Mouse (Mus musculus) liver, embryonic 13.5 days (tissue): Measurements from ENCODE around the gene Cdh1. TPM values are rescaled to one million over a fixed set of nuclear protein-coding genes. Genes with fewer than 3 reads are reported as not detected.
A peak's percentile ranks its signal among the peaks of the same experiment; 100 is the strongest.

Experiments used
- ATAC-seq: fragments of 200-750 bp; cut with Nextera tagmentation; 2 replicates; pipeline ENCODE4 v1.8.0; 2017; ENCODE audit warnings: low read depth, mild to moderate bottlenecking, moderate number of reproducible peaks, moderate library complexity
- DNase-seq: peaks from one replicate; pipeline ENCODE4 v3.0.0; 2022
- H3K27ac ChIP-seq: fragments of 300-500 bp; sonication (generic); 2 replicates; pipeline ENCODE4 v1.5.1; 2015; ENCODE audit warnings: moderate library complexity, mild to moderate bottlenecking, inconsistent platforms
- H3K27me3 ChIP-seq: fragments of 300-500 bp; sonication (generic); 2 replicates; pipeline ENCODE4 v1.6.1; 2015; ENCODE audit warnings: mild to moderate bottlenecking, inconsistent platforms
- H3K36me3 ChIP-seq: fragments of 300-500 bp; sonication (generic); 2 replicates; pipeline ENCODE4 v1.6.1; 2015; ENCODE audit warnings: mild to moderate bottlenecking, inconsistent platforms
- H3K4me1 ChIP-seq: fragments of 300-500 bp; sonication (generic); replicated peaks from 2 replicates; pipeline ENCODE4 v1.6.1; 2015; ENCODE audit warnings: inconsistent platforms
- H3K4me2 ChIP-seq: fragments of 300-500 bp; sonication (generic); 2 replicates; pipeline ENCODE4 v1.6.1; 2015; ENCODE audit warnings: inconsistent platforms, mild to moderate bottlenecking, moderate library complexity
- H3K4me3 ChIP-seq: fragments of 300-500 bp; sonication (generic); replicated peaks from 2 replicates; pipeline ENCODE4 v1.5.1; 2015; ENCODE audit warnings: mild to moderate bottlenecking, inconsistent platforms
- H3K9ac ChIP-seq: fragments of 300-500 bp; sonication (generic); 2 replicates; pipeline ENCODE4 v1.6.1; 2015; ENCODE audit warnings: mild to moderate bottlenecking, inconsistent platforms
- H3K9me3 ChIP-seq: fragments of 300-500 bp; sonication (generic); replicated peaks from 2 replicates; pipeline ENCODE4 v1.6.1; 2016; ENCODE audit warnings: inconsistent platforms
- WGBS: fragments of 180-500 bp; shearing (Covaris S2); methylation state at CpG from one replicate; pipeline ENCODE4 v1.1.7; 2015; ENCODE audit not compliant: insufficient replicate concordance; 5-methylcytosine and 5-hydroxymethylcytosine counted together
- polyA plus RNA-seq: library from polyadenylated mRNA; unstranded; fragments of >200 nt; fragmentation: Nextera tagmentation; extraction: Ambion mirVana; gene quantifications from 2 replicates; pipeline ENCODE4 v1.2.1, GENCODE M21; 2015

Gene Cdh1
- polyA plus RNA-seq, 1 experiment from 2014 or later = 12.1 TPM

- WGBS = 64% methylated on average over 5 of the region's 5 CpGs
- no peaks in the 10 kb centered on the region for H3K9me3 ChIP-seq
- no peak for DNase-seq
- no peak overlapping the region for H3K9ac ChIP-seq
- no peaks in the 10 kb centered on the region for H3K36me3 ChIP-seq
- H3K27me3 ChIP-seq = no peaks in the 10 kb centered on the region
- no peak overlapping the region for H3K4me3 ChIP-seq
- no peak for ATAC-seq
- no peak overlapping the region for H3K4me2 ChIP-seq
- peak overlapping the region; percentile 18; the same call in 1 of the 2 replicates for H3K27ac ChIP-seq
- H3K4me1 ChIP-seq = peaks cover 9% of the 10 kb centered on the region
Measured at GRCm38 (mm10) chr8:106640921-106641320, 37.8 kb downstream of the Cdh1 start.

- Histone ChIP-seq H3K4me3 (no peak overlapping the region), H3K4me1 (peaks cover 9% of the 10 kb centered on the region), H3K36me3 (no peaks in the 10 kb centered on the region), H3K4me2 (no peak overlapping the region), H3K9ac (no peak overlapping the region), H3K27me3 (no peaks in the 10 kb centered on the region), H3K9me3 (no peaks in the 10 kb centered on the region), H3K27ac (no peak overlapping the region)
- ATAC-seq = peak; percentile 45; the same call in 1 of the 2 replicates
- WGBS = 40% methylated on average over 2 of the region's 2 CpGs
- DNase-seq = no peak
Measured at GRCm38 (mm10) chr8:106642172-106642571, 39.0 kb downstream of the Cdh1 start.

- H3K4me1 ChIP-seq = peaks cover 9% of the 10 kb centered on the region
- no peak for ATAC-seq
- no peak overlapping the region for H3K9ac ChIP-seq
- H3K27ac ChIP-seq = no peak overlapping the region
- WGBS = 41% methylated on average over 4 of the region's 4 CpGs
- DNase-seq = no peak
- H3K4me2 ChIP-seq = no peak overlapping the region
- no peak overlapping the region for H3K4me3 ChIP-seq
- no peaks in the 10 kb centered on the region for H3K36me3 ChIP-seq
- no peaks in the 10 kb centered on the region for H3K9me3 ChIP-seq
- no peaks in the 10 kb centered on the region for H3K27me3 ChIP-seq
Measured at GRCm38 (mm10) chr8:106643100-106643499, 39.9 kb downstream of the Cdh1 start.

- no peaks in the 10 kb centered on the region for H3K9me3 ChIP-seq
- no peaks in the 10 kb centered on the region for H3K36me3 ChIP-seq
- no peak overlapping the region for H3K27ac ChIP-seq
- H3K4me3 ChIP-seq = no peak overlapping the region
- peaks cover 9% of the 10 kb centered on the region for H3K4me1 ChIP-seq
- DNase-seq (no peak), ATAC-seq (no peak)
- no peak overlapping the region for H3K4me2 ChIP-seq
- 56% methylated on average over 3 of the region's 3 CpGs for WGBS
- no peaks in the 10 kb centered on the region for H3K27me3 ChIP-seq
- H3K9ac ChIP-seq = no peak overlapping the region
Measured at GRCm38 (mm10) chr8:106644957-106645356, 41.8 kb downstream of the Cdh1 start.

GRCm38 (mm10) chr8:106646153-106646552 is 43.0 kb downstream of the Cdh1 start:
- H3K9me3 ChIP-seq = no peaks in the 10 kb centered on the region
- no peak for DNase-seq
- H3K4me2 ChIP-seq = no peak overlapping the region
- H3K27me3 ChIP-seq = no peaks in the 10 kb centered on the region
- H3K36me3 ChIP-seq = no peaks in the 10 kb centered on the region
- no peak overlapping the region for H3K4me3 ChIP-seq
- WGBS = 60% methylated on average over 2 of the region's 2 CpGs
- peaks cover 9% of the 10 kb centered on the region for H3K4me1 ChIP-seq
- no peak overlapping the region for H3K27ac ChIP-seq
- ATAC-seq = no peak
- H3K9ac ChIP-seq = no peak overlapping the region

GRCm38 (mm10) chr8:106646731-106647130 is 43.6 kb downstream of the Cdh1 start:
- H3K27me3 ChIP-seq = no peaks in the 10 kb centered on the region
- H3K27ac ChIP-seq = no peak overlapping the region
- no peak overlapping the region for H3K9ac ChIP-seq
- no peak for DNase-seq
- H3K4me2 ChIP-seq = no peak overlapping the region
- WGBS = 65% methylated on average over 5 of the region's 5 CpGs
- no peak for ATAC-seq
- H3K4me1 ChIP-seq = peaks cover 6% of the 10 kb centered on the region
- H3K36me3 ChIP-seq = no peaks in the 10 kb centered on the region
- H3K9me3 ChIP-seq = no peaks in the 10 kb centered on the region
- no peak overlapping the region for H3K4me3 ChIP-seq

GRCm38 (mm10) chr8:106647387-106647786 is 44.2 kb downstream of the Cdh1 start:
- WGBS = 30% methylated on average over 2 of the region's 2 CpGs
- no peak overlapping the region for H3K4me3 ChIP-seq
- H3K27me3 ChIP-seq = no peaks in the 10 kb centered on the region
- no peak overlapping the region for H3K4me2 ChIP-seq
- no peaks in the 10 kb centered on the region for H3K9me3 ChIP-seq
- ATAC-seq (no peak), DNase-seq (no peak)
- no peaks in the 10 kb centered on the region for H3K36me3 ChIP-seq
- 0 out of 2 replicates have a peak, but pooled peaks cover 3% of the 10 kb centered on the region for H3K4me1 ChIP-seq
- H3K9ac ChIP-seq = no peak overlapping the region
- H3K27ac ChIP-seq = no peak overlapping the region

GRCm38 (mm10) chr8:106648421-106648820 is 45.3 kb downstream of the Cdh1 start:
- H3K27ac ChIP-seq = no peak overlapping the region
- no peaks in the 10 kb centered on the region for H3K4me1 ChIP-seq
- H3K36me3 ChIP-seq = no peaks in the 10 kb centered on the region
- 77% methylated on average over 8 of the region's 8 CpGs for WGBS
- no peak overlapping the region for H3K4me3 ChIP-seq
- H3K27me3 ChIP-seq = no peaks in the 10 kb centered on the region
- H3K9me3 ChIP-seq = no peaks in the 10 kb centered on the region
- H3K4me2 ChIP-seq = no peak overlapping the region
- H3K9ac ChIP-seq = no peak overlapping the region
- DNase-seq = no peak
- ATAC-seq = no peak

- Histone ChIP-seq H3K9me3 (no peaks in the 10 kb centered on the region), H3K27ac (no peak overlapping the region), H3K9ac (no peak overlapping the region), H3K4me1 (no peaks in the 10 kb centered on the region), H3K4me2 (no peak overlapping the region), H3K27me3 (no peaks in the 10 kb centered on the region), H3K4me3 (no peak overlapping the region), H3K36me3 (no peaks in the 10 kb centered on the region)
- 40% methylated on average over 3 of the region's 3 CpGs for WGBS
- DNase-seq (no peak), ATAC-seq (no peak)
Measured at GRCm38 (mm10) chr8:106651994-106652393, 48.8 kb downstream of the Cdh1 start.

- no peak overlapping the region for H3K4me2 ChIP-seq
- no peaks in the 10 kb centered on the region for H3K9me3 ChIP-seq
- no peak overlapping the region for H3K9ac ChIP-seq
- H3K36me3 ChIP-seq = no peaks in the 10 kb centered on the region
- no peak overlapping the region for H3K4me3 ChIP-seq
- no peaks in the 10 kb centered on the region for H3K4me1 ChIP-seq
- DNase-seq (no peak), ATAC-seq (no peak)
- H3K27ac ChIP-seq = no peak overlapping the region
- no peaks in the 10 kb centered on the region for H3K27me3 ChIP-seq
Measured at GRCm38 (mm10) chr8:106656046-106656445, 52.9 kb downstream of the Cdh1 start.

- no peaks in the 10 kb centered on the region for H3K4me1 ChIP-seq
- no peaks in the 10 kb centered on the region for H3K27me3 ChIP-seq
- DNase-seq (no peak), ATAC-seq (no peak)
- no peak overlapping the region for H3K9ac ChIP-seq
- no peak overlapping the region for H3K27ac ChIP-seq
- H3K36me3 ChIP-seq = no peaks in the 10 kb centered on the region
- H3K9me3 ChIP-seq = no peaks in the 10 kb centered on the region
- 59% methylated on average over 2 of the region's 2 CpGs for WGBS
- no peak overlapping the region for H3K4me2 ChIP-seq
- no peak overlapping the region for H3K4me3 ChIP-seq
Measured at GRCm38 (mm10) chr8:106672786-106673185, 69.6 kb downstream of the Cdh1 start.

- no peak for ATAC-seq
- no peaks in the 10 kb centered on the region for H3K9me3 ChIP-seq
- H3K4me2 ChIP-seq = no peak overlapping the region
- no peaks in the 10 kb centered on the region for H3K36me3 ChIP-seq
- no peak overlapping the region for H3K4me3 ChIP-seq
- no peaks in the 10 kb centered on the region for H3K27me3 ChIP-seq
- 94% methylated on average over 15 of the region's 15 CpGs for WGBS
- DNase-seq = no peak
- H3K27ac ChIP-seq = no peak overlapping the region
- no peaks in the 10 kb centered on the region for H3K4me1 ChIP-seq
- H3K9ac ChIP-seq = no peak overlapping the region
Measured at GRCm38 (mm10) chr8:106674318-106674717, 71.2 kb downstream of the Cdh1 start.
